Mouse (Mus musculus): ENCODE measurements around the gene Pla1a.

Gene Pla1a

GRCm38 (mm10) chr16:38366231-38366630 is 66.7 kb downstream of the Pla1a start:
- DNase-seq (ENCODE audit: low read depth), result no peak

GRCm38 (mm10) chr16:38365390-38365789 is 67.6 kb downstream of the Pla1a start:
- DNase-seq (ENCODE audit: low read depth), result no peak

- no peak for DNase-seq (ENCODE audit: low read depth)
These were observed 69.3 kb downstream of the Pla1a start for GRCm38 (mm10) chr16:38363657-38364056.

GRCm38 (mm10) chr16:38363256-38363595 is 69.7 kb downstream of the Pla1a start:
- DNase-seq (ENCODE audit: low read depth), result no peak

- DNase-seq (ENCODE audit: low read depth), result no peak
These were observed 70.3 kb downstream of the Pla1a start for GRCm38 (mm10) chr16:38362493-38363255.

- DNase-seq (ENCODE audit: low read depth), result no peak
These were observed 71.0 kb downstream of the Pla1a start, which contains the start of gene Popdc2 for GRCm38 (mm10) chr16:38361933-38362332. TSS of gene Popdc2 (plus strand) at chr16:38362209.

- no peak for DNase-seq (ENCODE audit: low read depth)
These were observed 72.6 kb downstream of the Pla1a start for GRCm38 (mm10) chr16:38360317-38360716.

- DNase-seq (ENCODE audit: low read depth), result no peak
These were observed 73.1 kb downstream of the Pla1a start for GRCm38 (mm10) chr16:38359857-38360256.

GRCm38 (mm10) chr16:38359241-38359640 is 73.7 kb downstream of the Pla1a start:
- DNase-seq (ENCODE audit: low read depth), result no peak

GRCm38 (mm10) chr16:38358256-38358812 is 74.6 kb downstream of the Pla1a start:
- DNase-seq (ENCODE audit: low read depth), result no peak

GRCm38 (mm10) chr16:38354185-38354913 is 78.6 kb downstream of the Pla1a start:
- no peak for DNase-seq (ENCODE audit: low read depth)

- no peak for DNase-seq (ENCODE audit: low read depth)
These were observed 79.3 kb downstream of the Pla1a start for GRCm38 (mm10) chr16:38353642-38354041.

GRCm38 (mm10) chr16:38352851-38353250 is 80.1 kb downstream of the Pla1a start:
- no peak for DNase-seq (ENCODE audit: low read depth)

- no peak for DNase-seq (ENCODE audit: low read depth)
These were observed 80.9 kb downstream of the Pla1a start for GRCm38 (mm10) chr16:38352031-38352430.

- DNase-seq (ENCODE audit: low read depth), result no peak
These were observed 82.0 kb downstream of the Pla1a start for GRCm38 (mm10) chr16:38350939-38351338.

- DNase-seq (ENCODE audit: low read depth), result no peak
These were observed 82.5 kb downstream of the Pla1a start for GRCm38 (mm10) chr16:38350361-38350855.

GRCm38 (mm10) chr16:38349881-38350280 is 83.1 kb downstream of the Pla1a start:
- DNase-seq (ENCODE audit: low read depth), result no peak

- DNase-seq (ENCODE audit: low read depth), result no peak
These were observed 84.7 kb downstream of the Pla1a start for GRCm38 (mm10) chr16:38348217-38348761.

GRCm38 (mm10) chr16:38347588-38347987 is 85.4 kb downstream of the Pla1a start:
- no peak for DNase-seq (ENCODE audit: low read depth)

GRCm38 (mm10) chr16:38346529-38347325 is 86.2 kb downstream of the Pla1a start, which contains the start of the genes Cox17 and Gm21987:
TSS of gene Cox17 (plus strand) at chr16:38346991.
TSS of gene Gm21987 (plus strand) at chr16:38347040.
- peak; percentile 91 for DNase-seq (ENCODE audit: low read depth)
